Mouse (Mus musculus) embryonic facial prominence, embryonic 12.5 days (tissue): ENCODE data around the gene Vps51. TPM values are rescaled to one million over a fixed set of nuclear protein-coding genes. Genes with fewer than 3 reads are reported as not detected.

ENCODE experiments used
- ATAC-seq: fragments of 200-750 bp; cut with Nextera tagmentation; 2 replicates; pipeline ENCODE4 v1.8.0; 2017; ENCODE audit not compliant: insufficient number of reproducible peaks, insufficient read depth, low FRiP score, low TSS enrichment
- H3K27ac ChIP-seq: fragments of 300-500 bp; sonication (generic); 2 replicates; pipeline ENCODE4 v1.5.1; 2016; ENCODE audit warnings: mild to moderate bottlenecking
- H3K27me3 ChIP-seq: fragments of 300-500 bp; sonication (generic); 2 replicates; pipeline ENCODE4 v1.6.1; 2016; ENCODE audit warnings: mild to moderate bottlenecking, moderate library complexity
- H3K36me3 ChIP-seq: fragments of 300-500 bp; sonication (generic); 2 replicates; pipeline ENCODE4 v1.6.1; 2016; ENCODE audit warnings: mild to moderate bottlenecking
- H3K4me1 ChIP-seq: fragments of 300-500 bp; sonication (generic); 2 replicates; pipeline ENCODE4 v1.6.1; 2016
- H3K4me2 ChIP-seq: fragments of 300-500 bp; sonication (generic); replicated peaks from 2 replicates; pipeline ENCODE4 v1.6.1; 2016; ENCODE audit warnings: mild to moderate bottlenecking, moderate library complexity
- H3K4me3 ChIP-seq: fragments of 300-500 bp; sonication (generic); 2 replicates; pipeline ENCODE4 v1.5.1; 2016; ENCODE audit warnings: mild to moderate bottlenecking
- H3K9ac ChIP-seq: fragments of 300-500 bp; sonication (generic); 2 replicates; pipeline ENCODE4 v1.6.1; 2016; ENCODE audit warnings: mild to moderate bottlenecking, moderate library complexity
- H3K9me3 ChIP-seq: fragments of 300-500 bp; sonication (generic); 2 replicates; pipeline ENCODE4 v1.6.1; 2016; ENCODE audit warnings: mild to moderate bottlenecking, moderate library complexity
- WGBS: fragments of 180-500 bp; shearing (Covaris S2); methylation state at CpG from one replicate; pipeline ENCODE4 v1.1.7; 2016; 5-methylcytosine and 5-hydroxymethylcytosine counted together
- microRNA-seq: library from miRNA; unstranded; fragments of <30 nt; microRNA quantifications from one replicate; pipeline ENCODE4, GENCODE M21; 2017
- polyA plus RNA-seq: library from polyadenylated mRNA; unstranded; fragments of >200 nt; fragmentation: Nextera tagmentation; extraction: Ambion mirVana; gene quantifications from 2 replicates; pipeline ENCODE4 v1.2.1, GENCODE M21; 2016

The Vps51 gene
- polyA plus RNA-seq, 1 experiment from 2014 or later = 76.0 TPM

DNA sequence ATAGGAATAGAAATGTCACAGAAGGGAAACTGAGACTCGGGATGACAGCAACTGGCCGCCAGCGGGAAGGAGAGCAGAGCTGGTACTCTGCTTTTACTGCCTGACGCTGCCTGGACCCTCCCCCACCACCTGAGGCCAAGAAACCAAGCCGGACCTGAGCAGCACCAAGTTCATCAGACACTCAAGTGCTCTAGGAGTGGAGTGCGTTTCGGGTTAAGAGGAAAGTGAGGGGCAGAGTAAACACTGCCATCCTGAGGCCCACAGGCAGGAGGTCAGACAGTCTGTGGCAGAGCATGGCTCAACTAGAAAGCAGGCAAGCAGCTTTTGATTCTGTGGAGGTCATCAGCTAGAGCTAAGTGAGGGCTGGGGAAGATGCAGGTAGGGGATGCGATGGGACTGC is 54.0 kb downstream of the Vps51 start:
- no peak for ATAC-seq
- Histone ChIP-seq H3K9ac (no peak overlapping the region), H3K4me2 (no peak overlapping the region), H3K36me3 (no peaks in the 10 kb centered on the region), H3K9me3 (no peaks in the 10 kb centered on the region), H3K4me1 (no peaks in the 10 kb centered on the region), H3K27ac (no peak overlapping the region), H3K27me3 (0 out of 2 replicates have a peak, but pooled peaks cover 3% of the 10 kb centered on the region), H3K4me3 (no peak overlapping the region)
- 60% methylated on average over 8 of the region's 8 CpGs for WGBS

DNA sequence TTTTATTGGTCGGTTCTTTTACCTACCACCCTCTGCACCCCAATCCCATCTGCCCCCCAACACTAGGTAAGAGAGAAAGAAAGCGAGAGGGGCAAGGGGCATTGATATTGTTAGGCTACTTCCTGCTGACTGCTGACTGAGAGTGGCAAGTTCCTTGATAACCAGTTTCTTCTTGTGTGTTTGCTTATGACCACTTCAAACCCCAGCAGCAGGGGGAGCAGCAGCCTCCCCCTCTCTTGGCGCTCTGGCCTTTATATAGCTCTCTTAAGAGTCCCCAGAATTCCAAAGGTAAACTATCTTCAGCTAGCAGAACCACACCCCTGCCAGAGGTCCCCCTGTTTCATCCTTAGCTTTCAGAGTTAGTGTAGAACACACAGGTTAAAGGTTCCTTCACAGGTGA is 56.8 kb downstream of the Vps51 start:
- peaks cover 5% of the 10 kb centered on the region; the same call in 1 of the 2 replicates for H3K4me1 ChIP-seq
- 57% methylated on average over 3 of the region's 3 CpGs for WGBS
- no peak overlapping the region for H3K4me3 ChIP-seq
- no peaks in the 10 kb centered on the region for H3K9me3 ChIP-seq
- no peak overlapping the region for H3K9ac ChIP-seq
- no peak overlapping the region for H3K27ac ChIP-seq
- H3K27me3 ChIP-seq = 0 out of 2 replicates have a peak, but pooled peaks cover 17% of the 10 kb centered on the region
- H3K36me3 ChIP-seq = no peaks in the 10 kb centered on the region
- no peak overlapping the region for H3K4me2 ChIP-seq
- ATAC-seq = no peak

DNA sequence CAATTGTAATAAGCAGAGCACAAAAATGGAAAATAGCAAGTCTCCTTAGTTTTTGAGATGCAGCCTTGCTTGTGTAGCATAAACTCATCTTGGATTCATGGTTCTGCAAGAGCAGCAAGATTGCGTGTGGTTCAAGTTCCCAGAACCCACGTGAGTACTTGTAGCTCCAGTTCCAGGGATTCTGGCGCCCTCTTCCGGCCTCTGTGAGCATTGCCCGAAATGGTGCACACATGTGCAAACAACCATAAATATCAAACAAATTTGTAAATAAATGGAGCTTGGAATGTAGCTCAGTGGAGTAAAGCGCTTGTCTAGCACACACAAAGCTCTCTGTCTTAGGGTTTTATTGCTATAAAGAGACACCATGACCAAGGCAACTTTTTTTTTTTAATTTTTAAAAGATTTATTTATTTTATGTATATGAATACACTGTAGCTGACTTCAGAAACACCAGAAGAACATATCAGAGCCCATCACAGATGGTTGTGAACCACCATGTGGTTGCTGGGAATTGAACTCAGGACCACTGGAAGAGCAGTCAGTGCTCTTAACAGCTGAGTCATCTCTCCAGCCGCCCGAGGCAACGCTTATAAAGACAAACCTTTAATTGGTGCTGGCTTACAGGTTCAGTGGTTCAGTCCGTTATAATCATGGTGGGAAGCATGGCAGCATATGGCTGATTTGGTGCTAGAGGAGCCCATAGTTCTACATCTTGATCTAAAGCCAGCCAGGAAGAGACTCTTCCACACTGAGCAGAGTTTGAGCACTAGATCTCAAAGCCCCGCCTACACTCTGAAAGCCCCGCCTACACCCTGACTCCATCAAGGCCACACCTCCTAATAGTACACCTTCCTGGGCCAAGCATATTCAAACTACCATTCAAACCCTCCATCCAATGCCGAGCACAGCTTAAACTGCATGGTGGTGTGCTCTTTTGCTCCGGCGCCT is 58.6 kb downstream of the Vps51 start:
- 32% methylated on average over 15 of the region's 15 CpGs for WGBS
- no peak overlapping the region for H3K4me3 ChIP-seq
- no peak overlapping the region for H3K4me2 ChIP-seq
- H3K27ac ChIP-seq = no peak overlapping the region
- peaks cover 5% of the 10 kb centered on the region; the same call in 1 of the 2 replicates for H3K4me1 ChIP-seq
- H3K36me3 ChIP-seq = no peaks in the 10 kb centered on the region
- no peak overlapping the region for H3K9ac ChIP-seq
- ATAC-seq = no peak
- H3K9me3 ChIP-seq = no peaks in the 10 kb centered on the region
- H3K27me3 ChIP-seq = peaks cover 18% of the 10 kb centered on the region; the same call in 1 of the 2 replicates

Small RNA genes within 50 kb of the gene (microRNA-seq; reads per million reads assigned to microRNA genes)
- gene Mir6988 = 1.8 reads per million, percentile 3 among the genes with 10 or more reads in this experiment

Other genes starting within 250 kb of the Vps51 start
- 35.3 and 41.4 TPM in 2 replicates for gene Frmd8, start 202.0 kb downstream of the Vps51 start, polyA plus RNA-seq
- gene Slc25a45, start 199.4 kb downstream of the Vps51 start, polyA plus RNA-seq = 2.0 and 3.1 TPM in 2 replicates
- 5.3 and 6.3 TPM in 2 replicates for gene Tigd3, start 183.1 kb downstream of the Vps51 start, polyA plus RNA-seq
- gene Dpf2, start 164.2 kb downstream of the Vps51 start, polyA plus RNA-seq = 192 and 207 TPM in 2 replicates
- gene Cdc42ep2, start 152.4 kb downstream of the Vps51 start, polyA plus RNA-seq = 3.6 and 4.2 TPM in 2 replicates
- gene Pola2, start 113.0 kb downstream of the Vps51 start, polyA plus RNA-seq = 80.5 and 82.9 TPM in 2 replicates
- gene Slc22a20, start 91.1 kb downstream of the Vps51 start, polyA plus RNA-seq = not detected in 2 replicates
- 7.0 and 7.7 TPM in 2 replicates for gene Capn1, start 61.3 kb downstream of the Vps51 start, polyA plus RNA-seq
- 26.4 and 29.8 TPM in 2 replicates for gene Syvn1, start 30.7 kb downstream of the Vps51 start, polyA plus RNA-seq
- 79.3 and 79.4 TPM in 2 replicates for gene Mrpl49, start 19.4 kb downstream of the Vps51 start, polyA plus RNA-seq
- gene Fau, start 19.4 kb downstream of the Vps51 start, polyA plus RNA-seq = 703 and 704 TPM in 2 replicates
- 38.1 and 39.3 TPM in 2 replicates for gene Znhit2, start 16.0 kb downstream of the Vps51 start, polyA plus RNA-seq
- gene Tm7sf2, start 8.9 kb downstream of the Vps51 start, polyA plus RNA-seq = 31.9 and 33.2 TPM in 2 replicates
- not detected in 2 replicates for gene Tmem262, start 2.8 kb upstream of the Vps51 start, polyA plus RNA-seq
- gene Gm28374, start 5.0 kb upstream of the Vps51 start, polyA plus RNA-seq = 1.2 and 2.0 TPM in 2 replicates
- 75.5 and 80.8 TPM in 2 replicates for gene Zfpl1, start 7.7 kb upstream of the Vps51 start, polyA plus RNA-seq
- gene Cdca5, start 7.8 kb upstream of the Vps51 start, polyA plus RNA-seq = 40.6 TPM in 2 replicates
- 0.43 and 0.50 TPM in 2 replicates for gene AC131692.1, start 17.2 kb upstream of the Vps51 start, polyA plus RNA-seq
- gene Naaladl1, start 28.6 kb upstream of the Vps51 start, polyA plus RNA-seq = 0.55 and 0.64 TPM in 2 replicates
- gene Sac3d1, start 41.4 kb upstream of the Vps51 start, polyA plus RNA-seq = 55.6 and 58.8 TPM in 2 replicates
- 33.6 and 35.8 TPM in 2 replicates for gene Snx15, start 51.1 kb upstream of the Vps51 start, polyA plus RNA-seq
- gene Batf2, start 63.8 kb upstream of the Vps51 start, polyA plus RNA-seq = not detected in 2 replicates
- 100 and 102 TPM in 2 replicates for gene Arl2, start 64.3 kb upstream of the Vps51 start, polyA plus RNA-seq
- gene Majin, start 107.2 kb upstream of the Vps51 start, polyA plus RNA-seq = not detected in 2 replicates
- gene Gpha2, start 149.1 kb upstream of the Vps51 start, polyA plus RNA-seq = 2.3 and 3.1 TPM in 2 replicates
- 34.5 and 40.1 TPM in 2 replicates for gene Ppp2r5b, start 158.6 kb upstream of the Vps51 start, polyA plus RNA-seq
- 11.7 and 12.0 TPM in 2 replicates for gene Atg2a, start 164.4 kb upstream of the Vps51 start, polyA plus RNA-seq
- 76.6 and 77.6 TPM in 2 replicates for gene Ehd1, start 199.5 kb upstream of the Vps51 start, polyA plus RNA-seq
- 0.65 and 0.95 TPM in 2 replicates for gene Cdc42bpg, start 229.2 kb upstream of the Vps51 start, polyA plus RNA-seq